Mouse (Mus musculus): ENCODE data around the gene Pde6b.

DNA sequence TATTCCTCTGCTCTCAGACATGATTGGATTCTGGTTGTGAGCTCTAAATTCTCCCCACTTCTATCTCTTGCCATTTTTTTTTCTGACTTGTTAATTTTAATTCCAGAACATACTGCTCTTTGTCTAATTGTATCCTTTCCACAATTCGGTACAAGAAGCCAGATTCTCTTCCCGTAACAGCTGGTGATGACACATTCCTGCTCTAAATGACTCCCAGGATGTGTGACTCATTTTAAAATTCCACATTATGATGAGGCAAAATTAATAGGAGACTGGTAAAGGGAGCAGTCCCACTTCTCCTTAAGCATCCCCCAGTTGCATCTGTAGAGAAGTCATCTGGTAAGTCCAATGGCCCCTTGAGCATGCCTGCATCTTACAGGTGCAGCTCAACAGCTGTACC is 2.6 kb upstream of the Pde6b start:
- TF ChIP-seq CTCF (IDR thresholded peaks at IDR 0.05; ENCODE audit: extremely low read depth, insufficient read length, insufficient replicate concordance, low read depth, low read length) (no peak), POLR2A (IDR thresholded peaks at IDR 0.05; ENCODE audit: low read depth, low read length) (no peak)
